Mouse (Mus musculus) stomach, postnatal 0 days (tissue): Measurements from ENCODE around the gene Olfr1305. TPM values are rescaled to one million over a fixed set of nuclear protein-coding genes. Genes with fewer than 3 reads are reported as not detected.

Experiments used
- ATAC-seq: fragments of 200-750 bp; cut with Nextera tagmentation; 2 replicates; pipeline ENCODE4 v1.8.0; 2017; ENCODE audit not compliant: low FRiP score, low TSS enrichment
- DNase-seq: peaks from one replicate; pipeline ENCODE4 v3.0.0-alpha.2; 2016; ENCODE audit warnings: low spot score
- H3K27ac ChIP-seq: fragments of 300-500 bp; sonication (generic); replicated peaks from 2 replicates; pipeline ENCODE4 v1.5.1; 2014; ENCODE audit warnings: mild to moderate bottlenecking, control low read depth
- H3K27me3 ChIP-seq: fragments of 300-500 bp; sonication (generic); 2 replicates; pipeline ENCODE4 v1.6.1; 2014; ENCODE audit warnings: low read length; ENCODE audit not compliant: control insufficient read depth, insufficient read depth
- H3K36me3 ChIP-seq: fragments of 300-500 bp; sonication (generic); 2 replicates; pipeline ENCODE4 v1.6.1; 2014; ENCODE audit warnings: low read length, mixed read lengths; ENCODE audit not compliant: control insufficient read depth, insufficient read depth
- H3K4me1 ChIP-seq: fragments of 300-500 bp; sonication (generic); replicated peaks from 2 replicates; pipeline ENCODE4 v1.6.1; 2014; ENCODE audit warnings: antibody characterized with exemption; ENCODE audit not compliant: control insufficient read depth, insufficient read depth
- H3K4me2 ChIP-seq: fragments of 300-500 bp; sonication (generic); replicated peaks from 2 replicates; pipeline ENCODE4 v1.6.1; 2014; ENCODE audit warnings: low read depth, mild to moderate bottlenecking, control low read depth, moderate library complexity
- H3K4me3 ChIP-seq: fragments of 300-500 bp; sonication (generic); 2 replicates; pipeline ENCODE4 v1.5.1; 2014; ENCODE audit warnings: low read depth, low read length, control low read depth
- H3K9ac ChIP-seq: fragments of 300-500 bp; sonication (generic); 2 replicates; pipeline ENCODE4 v1.6.1; 2014; ENCODE audit warnings: mild to moderate bottlenecking, low read length, control low read depth, mixed read lengths
- H3K9me3 ChIP-seq: fragments of 300-500 bp; sonication (generic); 2 replicates; pipeline ENCODE4 v1.6.1; 2016; ENCODE audit warnings: low read length; ENCODE audit not compliant: control insufficient read depth
- CTCF ChIP-seq: IDR thresholded peaks from 2 replicates; pipeline ENCODE4 v1.5.1; 2016; ENCODE audit warnings: antibody characterized with exemption, low read depth, mild to moderate bottlenecking, moderate library complexity
- EP300 ChIP-seq: optimal IDR thresholded peaks from 2 replicates; pipeline ENCODE3; 2016; ENCODE audit warnings: antibody characterized with exemption
- WGBS: fragments of 180-500 bp; shearing (Covaris S2); extraction: QIAGEN DNeasy Blood & Tissue Kit; methylation state at CpG from one replicate; pipeline ENCODE4 v1.1.7; 2014; 5-methylcytosine and 5-hydroxymethylcytosine counted together
- polyA plus RNA-seq: library from polyadenylated mRNA; unstranded; fragments of >200 nt; fragmentation: Nextera tagmentation; extraction: Ambion mirVana; gene quantifications from 2 replicates; pipeline ENCODE4 v1.2.1, GENCODE M21; 2015

Gene Olfr1305
- polyA plus RNA-seq = not detected in 2 replicates

DNA sequence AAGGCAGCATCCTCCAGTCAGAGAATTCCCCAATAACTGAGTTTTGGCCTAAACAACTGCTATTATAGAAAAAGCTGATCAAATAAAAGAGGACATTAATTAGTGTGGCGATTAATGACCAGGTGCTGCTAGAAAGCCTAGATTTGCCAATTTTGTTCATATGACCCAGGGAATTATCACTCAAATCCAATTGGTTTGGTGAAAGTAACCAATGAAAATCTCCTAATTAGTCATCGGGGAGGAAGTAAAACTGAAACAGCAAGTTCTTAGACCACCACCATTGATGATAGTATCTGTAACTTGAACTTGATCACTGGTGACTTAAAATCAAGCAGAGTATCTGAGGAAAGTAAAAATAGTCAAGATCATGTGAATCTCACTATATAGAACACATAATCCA lies at the start of gene Olfr1305:
Olfr1305 (minus strand) TSS at position 101 of the 400 bp plus-strand sequence.
- Histone ChIP-seq H3K9ac (no peak within 1 kb of the TSS), H3K4me3 (no peak within 1 kb of the TSS), H3K4me2 (no peak within 1 kb of the TSS), H3K27ac (no peak within 1 kb of the TSS), H3K36me3 (no peaks in the 10 kb centered on the region), H3K4me1 (no peaks in the 10 kb centered on the region), H3K27me3 (no peaks in the 10 kb centered on the region), H3K9me3 (no peaks in the 10 kb centered on the region)
- 85% methylated on average over 2 of the region's 2 CpGs for WGBS
- no peak for ATAC-seq
- no peak for DNase-seq
- TF ChIP-seq CTCF (no peak), EP300 (no peak)

DNA sequence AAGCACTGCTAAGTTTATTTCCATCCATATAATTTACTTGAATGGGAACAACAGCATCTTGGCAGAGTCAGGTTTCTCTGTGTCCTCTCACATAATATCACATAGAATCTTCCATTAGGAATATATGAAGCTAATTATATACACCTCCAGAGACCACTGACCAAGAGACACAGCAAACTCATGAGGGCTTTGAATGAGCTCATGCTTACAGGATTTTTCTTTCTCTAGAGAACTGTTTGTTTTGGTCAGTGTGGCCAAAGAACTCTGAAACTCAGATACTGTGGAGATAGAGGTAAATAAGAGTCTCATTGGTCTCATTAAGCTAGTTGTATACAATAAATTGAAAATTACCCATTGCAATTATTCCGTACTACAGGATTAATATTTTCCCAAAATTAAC lies 39.2 kb upstream of the Olfr1305 start, which contains the start of gene Olfr1306:
Olfr1306 (minus strand) TSS at position 101 of the 400 bp plus-strand sequence.
- H3K36me3 ChIP-seq = no peaks in the 10 kb centered on the region
- no peak within 1 kb of the TSS for H3K27ac ChIP-seq
- 77% methylated on average over 1 of the region's 1 CpGs for WGBS
- no peaks in the 10 kb centered on the region for H3K27me3 ChIP-seq
- H3K9me3 ChIP-seq = no peaks in the 10 kb centered on the region
- ATAC-seq = no peak
- no peak within 1 kb of the TSS for H3K4me3 ChIP-seq
- H3K4me1 ChIP-seq = no peaks in the 10 kb centered on the region
- DNase-seq = no peak
- H3K4me2 ChIP-seq = no peak within 1 kb of the TSS
- no peak within 1 kb of the TSS for H3K9ac ChIP-seq
- TF ChIP-seq CTCF (no peak), EP300 (no peak)

DNA sequence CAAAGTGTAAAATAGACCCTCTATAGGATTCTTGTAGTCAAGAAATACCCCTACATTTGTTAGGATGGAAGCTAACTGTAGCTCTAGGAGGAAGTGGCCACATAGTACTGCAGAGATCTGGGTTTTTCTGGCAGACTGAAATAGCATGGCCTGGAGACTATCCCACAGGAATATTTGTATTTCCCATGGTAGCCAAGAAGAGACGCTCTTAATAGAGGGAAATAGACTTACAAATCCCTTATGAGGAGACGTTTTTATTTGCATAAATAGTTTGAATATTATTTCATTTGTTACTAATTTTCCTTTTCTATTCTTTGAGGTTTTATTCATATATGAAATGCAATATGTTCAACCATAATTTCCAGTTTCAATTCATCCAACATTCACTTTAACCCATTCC lies 56.7 kb downstream of the Olfr1305 start, which contains the start of gene Olfr1303:
Olfr1303 (minus strand) TSS at position 101 of the 400 bp plus-strand sequence.
- H3K4me1 ChIP-seq = no peaks in the 10 kb centered on the region
- no peak for DNase-seq
- no peak for ATAC-seq
- TF ChIP-seq CTCF = no peak
- no peak within 1 kb of the TSS for H3K4me3 ChIP-seq
- H3K36me3 ChIP-seq = no peaks in the 10 kb centered on the region
- no peaks in the 10 kb centered on the region for H3K9me3 ChIP-seq
- no peak within 1 kb of the TSS for H3K27ac ChIP-seq
- no peak within 1 kb of the TSS for H3K4me2 ChIP-seq
- 79% methylated on average over 2 of the region's 2 CpGs for WGBS
- H3K27me3 ChIP-seq = no peaks in the 10 kb centered on the region
- no peak within 1 kb of the TSS for H3K9ac ChIP-seq

Other genes with a start within 250 kb of the Olfr1305 start
- gene Olfr1298, start 227.9 kb downstream of the Olfr1305 start, polyA plus RNA-seq = not detected in 2 replicates
- gene Olfr1299, start 215.7 kb downstream of the Olfr1305 start, polyA plus RNA-seq = not detected in 2 replicates
- gene Olfr1301, start 126.1 kb downstream of the Olfr1305 start, polyA plus RNA-seq = not detected in 2 replicates
- not detected in 2 replicates for gene Olfr1302, start 99.7 kb downstream of the Olfr1305 start, polyA plus RNA-seq
- not detected in 2 replicates for gene Olfr1303, start 56.8 kb downstream of the Olfr1305 start, polyA plus RNA-seq
- not detected in 2 replicates for gene Olfr1306, start 39.1 kb upstream of the Olfr1305 start, polyA plus RNA-seq
- 0.04 TPM in 1 of 2 replicates, not detected in the other for gene Olfr1307, start 72.3 kb upstream of the Olfr1305 start, polyA plus RNA-seq
- not detected in 2 replicates for gene Olfr1308, start 87.8 kb upstream of the Olfr1305 start, polyA plus RNA-seq
- not detected in 2 replicates for gene Olfr1309, start 113.1 kb upstream of the Olfr1305 start, polyA plus RNA-seq
- gene Olfr1310, start 135.6 kb upstream of the Olfr1305 start, polyA plus RNA-seq = not detected in 2 replicates
- not detected in 2 replicates for gene Olfr1311, start 147.3 kb upstream of the Olfr1305 start, polyA plus RNA-seq
- gene Olfr1312, start 173.1 kb upstream of the Olfr1305 start, polyA plus RNA-seq = not detected in 2 replicates
- gene Olfr1313, start 200.7 kb upstream of the Olfr1305 start, polyA plus RNA-seq = not detected in 2 replicates
- not detected in 2 replicates for gene Olfr1314, start 219.6 kb upstream of the Olfr1305 start, polyA plus RNA-seq
- gene Olfr1315-ps1, start 238.3 kb upstream of the Olfr1305 start, polyA plus RNA-seq = not detected in 2 replicates